Mouse (Mus musculus): ENCODE data around the gene Crtac1. TPM values are rescaled to one million over a fixed set of nuclear protein-coding genes. Genes with fewer than 3 reads are reported as not detected.

The Crtac1 gene
- polyA plus RNA-seq, 1 experiment from 2014 or later = 0.10 TPM

GRCm38 (mm10) chr19:42454481-42455236, 23.1 kb upstream of the Crtac1 start:
- DNase-seq (ENCODE audit: low spot score) = no peak
- H3K36me3 ChIP-seq (ENCODE audit: control insufficient read depth, insufficient read depth, low read length) = no peaks in the 10 kb centered on the region
- H3K27ac ChIP-seq (ENCODE audit: low read depth, low read length) = no peak overlapping the region
- ATAC-seq (replicated peaks; ENCODE audit: low FRiP score) = no peak
- H3K9ac ChIP-seq (ENCODE audit: low read depth, low read length) = no peak overlapping the region
- H3K27me3 ChIP-seq (replicated peaks; ENCODE audit: control insufficient read depth, insufficient read depth, low read length) = no peaks in the 10 kb centered on the region
- H3K9me3 ChIP-seq (ENCODE audit: control insufficient read depth, low read length) = no peaks in the 10 kb centered on the region
- H3K4me2 ChIP-seq = no peak overlapping the region
- no peaks in the 10 kb centered on the region for H3K4me1 ChIP-seq (replicated peaks; ENCODE audit: control insufficient read depth, insufficient read depth, low read length)
- H3K4me3 ChIP-seq (ENCODE audit: low read depth, low read length) = no peak overlapping the region
- WGBS = 50% methylated on average over 6 of the region's 6 CpGs

GRCm38 (mm10) chr19:42454006-42454405, 22.4 kb upstream of the Crtac1 start:
- no peaks in the 10 kb centered on the region for H3K27me3 ChIP-seq (replicated peaks; ENCODE audit: control insufficient read depth, insufficient read depth, low read length)
- ATAC-seq (replicated peaks; ENCODE audit: low FRiP score) (no peak), DNase-seq (ENCODE audit: low spot score) (no peak)
- WGBS = 84% methylated on average over 9 of the region's 9 CpGs
- no peak overlapping the region for H3K4me2 ChIP-seq
- no peak overlapping the region for H3K27ac ChIP-seq (ENCODE audit: low read depth, low read length)
- H3K36me3 ChIP-seq (ENCODE audit: control insufficient read depth, insufficient read depth, low read length) = no peaks in the 10 kb centered on the region
- H3K4me3 ChIP-seq (ENCODE audit: low read depth, low read length) = no peak overlapping the region
- no peaks in the 10 kb centered on the region for H3K9me3 ChIP-seq (ENCODE audit: control insufficient read depth, low read length)
- no peak overlapping the region for H3K9ac ChIP-seq (ENCODE audit: low read depth, low read length)
- no peaks in the 10 kb centered on the region for H3K4me1 ChIP-seq (replicated peaks; ENCODE audit: control insufficient read depth, insufficient read depth, low read length)

GRCm38 (mm10) chr19:42452539-42452938, 21.0 kb upstream of the Crtac1 start:
- Histone ChIP-seq H3K4me2 (no peak overlapping the region), H3K27me3 (replicated peaks; ENCODE audit: control insufficient read depth, insufficient read depth, low read length) (no peaks in the 10 kb centered on the region), H3K9me3 (ENCODE audit: control insufficient read depth, low read length) (no peaks in the 10 kb centered on the region), H3K4me3 (ENCODE audit: low read depth, low read length) (no peak overlapping the region), H3K4me1 (replicated peaks; ENCODE audit: control insufficient read depth, insufficient read depth, low read length) (no peaks in the 10 kb centered on the region), H3K9ac (ENCODE audit: low read depth, low read length) (no peak overlapping the region), H3K36me3 (ENCODE audit: control insufficient read depth, insufficient read depth, low read length) (no peaks in the 10 kb centered on the region), H3K27ac (ENCODE audit: low read depth, low read length) (no peak overlapping the region)
- DNase-seq (ENCODE audit: low spot score) (no peak), ATAC-seq (replicated peaks; ENCODE audit: low FRiP score) (no peak)
- 74% methylated on average over 7 of the region's 7 CpGs for WGBS

GRCm38 (mm10) chr19:42448539-42448938, 17.0 kb upstream of the Crtac1 start:
- Histone ChIP-seq H3K4me3 (ENCODE audit: low read depth, low read length) (no peak overlapping the region), H3K27ac (ENCODE audit: low read depth, low read length) (no peak overlapping the region), H3K9me3 (ENCODE audit: control insufficient read depth, low read length) (no peaks in the 10 kb centered on the region), H3K36me3 (ENCODE audit: control insufficient read depth, insufficient read depth, low read length) (no peaks in the 10 kb centered on the region), H3K4me1 (replicated peaks; ENCODE audit: control insufficient read depth, insufficient read depth, low read length) (no peaks in the 10 kb centered on the region), H3K4me2 (no peak overlapping the region), H3K27me3 (replicated peaks; ENCODE audit: control insufficient read depth, insufficient read depth, low read length) (no peaks in the 10 kb centered on the region), H3K9ac (ENCODE audit: low read depth, low read length) (no peak overlapping the region)
- DNase-seq (ENCODE audit: low spot score) (no peak), ATAC-seq (replicated peaks; ENCODE audit: low FRiP score) (no peak)
- WGBS = 92% methylated on average over 10 of the region's 10 CpGs

- ATAC-seq (replicated peaks; ENCODE audit: low FRiP score) (no peak), DNase-seq (ENCODE audit: low spot score) (no peak)
- no peak overlapping the region for H3K4me3 ChIP-seq (ENCODE audit: low read depth, low read length)
- no peak overlapping the region for H3K4me2 ChIP-seq
- no peaks in the 10 kb centered on the region for H3K36me3 ChIP-seq (ENCODE audit: control insufficient read depth, insufficient read depth, low read length)
- no peaks in the 10 kb centered on the region; the same call in 1 of the 2 replicates for H3K27me3 ChIP-seq (replicated peaks; ENCODE audit: control insufficient read depth, insufficient read depth, low read length)
- no peaks in the 10 kb centered on the region for H3K9me3 ChIP-seq (ENCODE audit: control insufficient read depth, low read length)
- no peak overlapping the region for H3K9ac ChIP-seq (ENCODE audit: low read depth, low read length)
- H3K27ac ChIP-seq (ENCODE audit: low read depth, low read length) = no peak overlapping the region
- WGBS = 9% methylated on average over 3 of the region's 3 CpGs
- no peaks in the 10 kb centered on the region for H3K4me1 ChIP-seq (replicated peaks; ENCODE audit: control insufficient read depth, insufficient read depth, low read length)
Measured at GRCm38 (mm10) chr19:42443887-42444409, 12.4 kb upstream of the Crtac1 start.

GRCm38 (mm10) chr19:42443266-42443665, 11.7 kb upstream of the Crtac1 start:
- H3K9ac ChIP-seq (ENCODE audit: low read depth, low read length) = no peak overlapping the region
- H3K9me3 ChIP-seq (ENCODE audit: control insufficient read depth, low read length) = no peaks in the 10 kb centered on the region
- WGBS = 66% methylated on average over 4 of the region's 4 CpGs
- H3K27me3 ChIP-seq (replicated peaks; ENCODE audit: control insufficient read depth, insufficient read depth, low read length) = no peaks in the 10 kb centered on the region; the same call in 1 of the 2 replicates
- H3K36me3 ChIP-seq (ENCODE audit: control insufficient read depth, insufficient read depth, low read length) = no peaks in the 10 kb centered on the region
- H3K4me3 ChIP-seq (ENCODE audit: low read depth, low read length) = no peak overlapping the region
- DNase-seq (ENCODE audit: low spot score) (no peak), ATAC-seq (replicated peaks; ENCODE audit: low FRiP score) (no peak)
- H3K4me1 ChIP-seq (replicated peaks; ENCODE audit: control insufficient read depth, insufficient read depth, low read length) = no peaks in the 10 kb centered on the region
- no peak overlapping the region for H3K27ac ChIP-seq (ENCODE audit: low read depth, low read length)
- no peak overlapping the region for H3K4me2 ChIP-seq

- no peaks in the 10 kb centered on the region for H3K9me3 ChIP-seq (ENCODE audit: control insufficient read depth, low read length)
- no peak overlapping the region for H3K4me3 ChIP-seq (ENCODE audit: low read depth, low read length)
- H3K36me3 ChIP-seq (ENCODE audit: control insufficient read depth, insufficient read depth, low read length) = no peaks in the 10 kb centered on the region
- no peaks in the 10 kb centered on the region; the same call in 1 of the 2 replicates for H3K27me3 ChIP-seq (replicated peaks; ENCODE audit: control insufficient read depth, insufficient read depth, low read length)
- DNase-seq (ENCODE audit: low spot score) (no peak), ATAC-seq (replicated peaks; ENCODE audit: low FRiP score) (no peak)
- no peak overlapping the region for H3K27ac ChIP-seq (ENCODE audit: low read depth, low read length)
- H3K9ac ChIP-seq (ENCODE audit: low read depth, low read length) = no peak overlapping the region
- WGBS = 64% methylated on average over 8 of the region's 8 CpGs
- no peak overlapping the region for H3K4me2 ChIP-seq
- H3K4me1 ChIP-seq (replicated peaks; ENCODE audit: control insufficient read depth, insufficient read depth, low read length) = no peaks in the 10 kb centered on the region
Measured at GRCm38 (mm10) chr19:42442246-42443197, 10.9 kb upstream of the Crtac1 start.

- DNase-seq (ENCODE audit: low spot score) (no peak), ATAC-seq (replicated peaks; ENCODE audit: low FRiP score) (no peak)
- no peaks in the 10 kb centered on the region for H3K36me3 ChIP-seq (ENCODE audit: control insufficient read depth, insufficient read depth, low read length)
- no peak overlapping the region for H3K27ac ChIP-seq (ENCODE audit: low read depth, low read length)
- H3K27me3 ChIP-seq (replicated peaks; ENCODE audit: control insufficient read depth, insufficient read depth, low read length) = peaks cover 3% of the 10 kb centered on the region
- H3K4me1 ChIP-seq (replicated peaks; ENCODE audit: control insufficient read depth, insufficient read depth, low read length) = no peaks in the 10 kb centered on the region
- H3K9ac ChIP-seq (ENCODE audit: low read depth, low read length) = no peak overlapping the region
- no peak overlapping the region for H3K4me3 ChIP-seq (ENCODE audit: low read depth, low read length)
- H3K4me2 ChIP-seq = no peak overlapping the region
- WGBS = 28% methylated on average over 3 of the region's 3 CpGs
- no peaks in the 10 kb centered on the region for H3K9me3 ChIP-seq (ENCODE audit: control insufficient read depth, low read length)
Measured at GRCm38 (mm10) chr19:42440089-42440488, 8.5 kb upstream of the Crtac1 start.

All from liver, embryonic 11.5 days (tissue).